Mouse (Mus musculus) left cerebral cortex, postnatal 36 days (tissue): ENCODE data around the gene Astn2. TPM values are rescaled to one million over a fixed set of nuclear protein-coding genes. Genes with fewer than 3 reads are reported as not detected.
A peak's percentile ranks its signal among the peaks of the same experiment; 100 is the strongest.

Experiments used
- DNase-seq, 2 experiments: peaks; one replicate each; pipeline ENCODE4 v3.0.0; 2021 to 2022; ENCODE audit warnings: low spot score in 2 of 2, mixed read lengths in 1 of 2
- intact Hi-C: fragments of 180-260 bp; cut with DNase I; formaldehyde crosslinking; loops from one replicate; pipeline ENCODE4 v1.15.1; 2025
- total RNA-seq, 2 experiments: library from RNA; stranded (reverse); gene quantifications; 2 replicates each; pipeline ENCODE4 v1.2.3; 2021

The Astn2 gene
- total RNA-seq, 2 experiments from 2014 or later, result 39.3 to 44.0 TPM

DNA sequence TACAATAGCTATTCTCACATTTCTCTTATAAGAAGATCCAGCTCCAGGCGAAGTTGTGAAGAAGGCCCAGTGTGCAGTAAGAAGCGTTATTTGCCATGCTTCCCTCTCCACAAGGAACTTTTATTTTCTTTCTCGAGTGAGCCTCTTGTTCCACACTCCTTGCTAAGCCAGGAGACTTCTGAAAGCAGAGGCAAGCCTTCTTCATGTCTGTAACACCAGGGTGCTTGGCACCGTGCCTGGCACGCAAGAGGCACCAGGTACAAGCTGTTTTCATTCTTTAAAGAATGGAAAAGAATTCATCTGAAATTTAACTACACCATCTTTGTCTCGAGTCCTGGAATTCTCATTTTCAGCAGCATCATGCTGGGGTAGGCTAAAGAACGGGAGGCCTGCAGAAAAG, 496.8 kb downstream of the Astn2 start:
- no peak for DNase-seq
- intact Hi-C loops, result no loop called here

DNA sequence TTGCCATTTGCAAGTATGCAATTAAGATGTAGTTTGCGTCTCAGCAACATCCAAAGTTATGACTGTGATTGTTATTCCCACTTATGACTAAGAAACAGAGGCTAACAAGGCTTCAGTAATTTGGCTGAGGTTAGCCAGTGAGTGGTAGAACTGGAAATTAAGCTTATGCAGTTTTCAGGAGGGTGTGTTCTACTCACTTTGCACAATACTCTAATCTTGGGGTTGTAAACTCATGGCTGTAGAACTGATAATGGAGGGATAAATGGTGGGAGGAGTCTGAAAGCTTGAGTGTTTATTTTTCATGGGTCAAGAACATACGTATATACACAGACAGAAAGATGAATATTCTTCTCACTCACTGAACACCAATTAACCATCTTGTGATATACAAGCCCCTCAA, 499.4 kb downstream of the Astn2 start:
- intact Hi-C loops, result no loop called here

DNA sequence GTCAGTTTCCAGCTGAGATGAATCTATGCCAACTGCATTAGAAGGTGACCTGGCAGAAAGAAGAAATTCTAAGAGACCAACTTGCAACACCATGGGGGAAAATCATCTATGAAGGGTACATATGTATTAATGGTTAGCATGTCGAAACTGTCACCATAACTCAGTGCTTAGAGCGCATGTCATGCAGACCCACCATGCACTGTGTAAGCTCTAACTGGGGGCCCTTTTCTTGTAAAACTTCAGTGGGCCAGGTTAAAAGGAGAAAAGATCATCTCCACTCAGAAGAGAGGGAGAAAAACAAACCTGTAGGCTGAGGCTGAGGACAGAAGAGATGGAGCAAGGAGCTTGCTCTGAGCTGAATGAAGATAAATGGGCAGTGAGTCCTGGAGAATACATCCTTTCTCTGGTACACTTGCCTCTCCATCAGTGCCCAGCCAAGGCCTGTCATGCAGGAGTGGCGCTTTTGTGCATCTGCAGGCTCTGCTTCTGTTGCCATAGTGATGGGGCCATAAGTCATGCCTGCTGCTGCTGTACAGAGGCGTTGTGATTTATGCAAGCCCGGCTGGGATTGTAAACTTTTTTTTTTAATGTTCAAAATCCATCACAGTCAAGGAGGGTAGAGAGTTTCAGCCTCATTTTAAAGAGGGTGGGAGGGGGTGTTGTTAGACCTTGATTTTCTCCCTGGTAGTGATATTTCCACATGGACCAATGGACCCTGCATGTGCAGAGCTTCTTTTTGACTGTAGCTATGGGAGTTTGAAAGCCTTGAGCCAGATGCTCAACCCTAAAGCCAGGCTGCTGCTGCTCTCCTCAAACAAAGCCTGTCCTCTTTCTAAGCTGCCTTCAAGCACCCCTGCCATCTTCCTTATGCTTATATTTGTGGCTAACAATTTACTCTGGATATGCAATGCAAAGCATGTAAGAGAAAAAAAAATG, 508.1 kb downstream of the Astn2 start:
- intact Hi-C loops, result no loop called here
- DNase-seq, result no peak

More for the DNA sequence above, 499.4 kb downstream of the Astn2 start:
- DNase-seq, result no peak

DNA sequence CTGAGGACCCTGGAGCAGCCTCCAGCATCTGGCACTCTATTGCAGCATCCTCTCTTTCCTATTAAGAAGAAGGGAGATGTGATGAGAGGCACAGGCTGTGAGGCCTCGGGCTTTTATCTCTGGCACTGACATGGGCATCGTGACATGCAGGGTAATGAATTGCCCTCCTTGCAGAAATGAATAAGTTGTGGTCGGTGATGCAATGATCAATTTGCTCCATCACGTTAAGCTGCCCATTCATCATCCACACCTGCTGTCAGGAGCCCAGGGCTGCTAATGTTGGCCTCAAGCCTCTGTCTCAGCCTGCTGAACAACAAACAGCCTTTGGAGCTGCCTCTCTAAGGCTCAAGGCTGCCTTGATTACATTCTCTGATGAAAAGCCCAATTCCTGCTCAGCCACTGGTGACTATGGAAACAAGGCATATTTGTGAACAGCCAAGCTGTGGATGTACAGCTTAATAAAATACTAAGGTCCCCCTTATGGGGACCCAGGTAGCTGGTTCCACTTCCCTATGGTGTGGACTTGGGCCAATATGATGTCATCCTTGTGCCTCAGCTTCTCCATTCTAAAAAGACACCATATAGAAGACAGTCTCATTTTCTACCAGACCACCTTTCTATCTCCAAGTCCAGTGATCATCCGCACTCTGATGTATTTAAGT, 515.9 kb downstream of the Astn2 start:
- intact Hi-C loops, result no loop called here
- no peak for DNase-seq

DNA sequence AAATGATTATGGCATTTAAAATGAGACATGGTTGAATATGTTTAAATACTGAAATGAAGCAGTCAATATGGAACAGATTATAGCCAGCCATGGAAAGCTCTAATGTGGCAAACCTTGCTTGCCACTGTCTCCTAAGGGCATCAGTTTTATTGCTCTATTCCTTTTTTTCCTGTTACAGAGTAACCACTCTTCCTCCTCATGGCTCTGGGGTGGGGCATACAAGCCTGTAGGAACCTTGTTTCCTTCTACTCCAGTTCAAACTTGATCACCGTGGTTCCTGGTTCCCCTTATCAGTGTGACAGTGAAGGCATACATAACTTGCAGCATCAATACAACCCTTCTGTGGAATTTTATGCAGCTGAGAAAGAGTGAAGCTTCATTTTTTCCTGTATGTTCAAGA, 517.5 kb downstream of the Astn2 start:
- DNase-seq, result no peak
- intact Hi-C loops, result no loop called here

DNA sequence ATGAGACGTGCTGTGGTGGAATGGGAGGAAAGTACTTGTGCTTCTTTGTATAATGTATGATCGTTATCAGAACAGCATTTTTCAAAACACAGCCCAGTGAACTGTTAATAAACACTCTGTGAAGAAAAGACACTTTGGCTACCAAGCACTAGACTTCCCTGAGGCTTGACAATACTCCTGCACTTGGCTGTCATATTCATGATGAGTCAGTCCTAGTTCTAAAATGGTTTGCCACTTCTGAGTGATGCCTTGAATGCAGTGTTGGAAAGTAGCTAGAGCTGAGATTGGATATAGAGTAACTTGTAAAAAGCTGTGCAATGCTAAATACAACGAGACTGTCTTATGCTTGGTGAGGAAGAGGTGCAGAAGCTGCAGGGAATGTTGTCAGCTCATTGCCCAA, 518.5 kb downstream of the Astn2 start:
- DNase-seq, result no peak
- intact Hi-C loops, result no loop called here

DNA sequence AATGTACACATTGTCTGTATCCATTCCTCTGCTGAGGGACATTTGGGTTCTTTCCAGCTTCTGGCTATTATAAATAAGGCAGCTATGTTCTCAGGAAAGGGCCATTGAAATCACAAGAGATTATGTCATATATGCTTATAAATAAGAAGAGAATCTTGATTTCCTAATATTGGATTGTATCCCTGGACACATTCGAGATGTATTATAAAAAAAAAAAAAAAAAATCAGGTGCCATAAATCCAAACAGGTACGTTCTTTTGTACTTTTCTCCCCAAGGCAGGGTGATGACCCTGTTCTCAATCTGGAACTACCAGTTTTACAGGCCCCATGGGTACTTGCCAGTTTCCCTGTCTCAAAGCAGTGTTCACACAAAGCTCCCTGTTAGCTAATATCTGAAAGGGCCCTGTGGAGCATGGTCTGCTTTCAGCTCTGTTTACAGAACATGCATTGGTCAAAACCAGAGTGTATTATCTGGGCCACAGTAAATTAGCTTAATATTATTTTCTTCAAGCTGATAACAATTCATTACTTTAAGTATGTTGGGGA, 530.1 kb downstream of the Astn2 start:
- DNase-seq, result no peak
- intact Hi-C loops, result no loop called here

DNA sequence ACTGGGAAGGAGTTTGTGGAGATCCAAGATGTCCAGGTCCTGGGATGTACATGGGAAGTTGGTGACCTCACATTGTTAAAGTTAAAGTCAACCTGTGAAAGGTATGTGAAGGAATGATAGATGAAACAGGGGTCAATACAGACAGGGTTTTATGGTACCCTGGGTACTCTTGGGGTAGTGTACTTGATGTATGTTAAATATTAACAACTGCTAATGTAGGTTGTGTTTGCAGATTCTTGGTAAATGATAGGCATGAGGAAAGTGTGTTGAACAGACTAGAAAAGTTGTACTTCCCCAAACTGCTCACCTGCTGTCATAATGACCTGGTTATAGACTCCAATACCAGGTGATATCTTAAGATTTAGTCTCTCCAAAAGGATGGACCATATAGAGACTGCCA, 539.9 kb downstream of the Astn2 start:
- intact Hi-C loops, result no loop called here

DNA sequence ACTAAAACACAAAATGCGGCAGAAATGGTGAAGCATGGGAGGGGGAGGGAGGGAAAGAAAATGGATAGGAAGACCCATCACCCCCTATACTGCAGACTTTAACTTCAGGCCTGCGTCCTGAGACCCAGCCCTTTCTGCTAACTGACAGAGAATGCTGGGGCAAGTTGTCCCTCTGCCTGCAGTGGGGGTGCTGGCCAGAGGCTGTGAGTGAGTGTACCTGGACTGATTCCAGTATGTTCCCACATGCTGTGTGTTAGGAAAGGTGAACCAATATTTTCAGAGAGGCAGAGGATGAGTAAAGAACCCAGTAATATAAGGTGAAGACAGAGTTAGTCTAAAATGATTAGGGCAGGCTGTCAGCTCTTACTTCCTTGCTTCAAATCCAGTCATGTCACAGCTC, 561.2 kb downstream of the Astn2 start:
- intact Hi-C loops, result no loop called here
- no peak for DNase-seq

More for the DNA sequence above, 539.9 kb downstream of the Astn2 start:
- DNase-seq, result no peak

DNA sequence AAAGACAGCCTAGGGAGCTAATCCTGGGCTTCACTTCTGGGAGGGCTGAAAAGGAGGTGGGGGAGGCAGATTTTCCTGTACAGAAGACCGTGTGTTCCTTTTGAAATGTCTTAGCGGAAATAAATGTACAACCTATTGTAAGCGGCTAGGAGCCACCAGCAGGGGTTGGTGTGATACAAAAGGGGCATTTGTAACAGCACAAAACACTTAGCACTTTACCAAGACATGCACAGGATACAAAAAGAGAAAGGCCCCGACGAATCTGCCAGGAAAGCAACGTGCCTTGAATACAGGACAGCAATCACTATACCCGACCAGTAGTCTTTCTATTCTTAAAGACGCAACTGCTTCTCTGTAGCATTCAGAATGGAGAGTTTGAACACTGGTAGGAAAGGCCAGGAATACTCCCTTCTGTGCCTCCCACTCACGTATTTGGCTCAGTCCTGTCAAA, 564.8 kb downstream of the Astn2 start:
- intact Hi-C loops, result no loop called here

DNA sequence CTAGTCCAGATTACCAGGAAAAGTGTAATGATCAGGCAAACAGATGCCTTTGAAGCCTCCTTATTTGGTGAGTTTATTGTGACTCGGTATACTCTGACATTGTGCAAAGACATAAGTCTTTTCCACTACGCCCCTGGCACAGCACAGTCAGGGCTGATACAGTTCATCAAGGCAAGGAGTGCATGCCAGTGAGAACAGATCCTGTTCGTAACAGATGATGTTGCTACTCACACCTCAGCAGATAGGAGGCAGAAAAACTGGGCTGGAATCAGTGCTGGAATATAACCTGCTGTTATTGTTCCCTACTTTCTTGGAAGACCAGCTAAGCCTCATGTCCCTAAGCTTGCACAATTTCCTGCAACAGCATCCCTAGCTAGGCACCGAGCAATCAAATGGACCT, 565.6 kb downstream of the Astn2 start:
- no peak for DNase-seq

More for the DNA sequence above, 564.8 kb downstream of the Astn2 start:
- peak in 1 of 2 experiments; percentile 28 for DNase-seq

DNA sequence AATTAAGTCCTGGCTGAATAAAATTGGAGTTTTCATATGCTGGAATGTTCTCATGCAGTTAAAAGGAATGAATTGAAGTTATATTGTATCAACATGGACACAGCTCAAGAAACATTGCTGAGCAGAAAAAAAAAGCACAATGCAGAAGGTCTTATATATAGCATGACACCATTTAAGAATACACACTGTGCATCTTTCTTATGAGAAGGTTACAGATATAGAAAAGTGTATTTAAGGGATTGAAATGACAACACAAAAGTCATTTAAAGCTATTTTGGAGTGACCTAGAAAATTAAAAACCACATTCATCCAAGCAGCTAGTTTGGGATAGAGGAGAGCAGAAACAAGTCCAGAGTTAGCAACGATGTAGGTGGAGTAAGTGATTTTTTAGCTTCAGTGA, 571.4 kb downstream of the Astn2 start:
- no peak for DNase-seq
- intact Hi-C loops, result no loop called here

More for the DNA sequence above, 565.6 kb downstream of the Astn2 start:
- intact Hi-C loops, result no loop called here

DNA sequence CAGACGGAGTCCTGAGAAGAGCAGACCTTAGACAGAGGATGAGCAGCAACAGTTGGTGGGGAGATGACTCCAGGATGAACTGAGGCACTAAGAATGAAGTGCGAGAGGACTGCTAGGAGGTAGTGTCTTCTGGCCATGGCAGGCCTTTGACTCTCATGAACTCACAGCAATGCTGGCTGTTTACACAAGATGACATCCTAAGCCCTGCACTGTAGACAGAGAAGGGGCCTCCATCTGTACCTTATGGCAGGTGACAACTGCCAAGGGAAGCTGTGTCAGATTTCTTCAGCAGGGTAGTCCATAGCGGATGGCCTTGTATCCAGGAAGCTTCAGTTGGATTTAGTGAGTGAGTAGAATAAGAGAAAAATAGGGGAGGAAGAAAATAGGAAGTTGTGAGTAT, 572.5 kb downstream of the Astn2 start:
- DNase-seq, result no peak
- intact Hi-C loops, result no loop called here

DNA sequence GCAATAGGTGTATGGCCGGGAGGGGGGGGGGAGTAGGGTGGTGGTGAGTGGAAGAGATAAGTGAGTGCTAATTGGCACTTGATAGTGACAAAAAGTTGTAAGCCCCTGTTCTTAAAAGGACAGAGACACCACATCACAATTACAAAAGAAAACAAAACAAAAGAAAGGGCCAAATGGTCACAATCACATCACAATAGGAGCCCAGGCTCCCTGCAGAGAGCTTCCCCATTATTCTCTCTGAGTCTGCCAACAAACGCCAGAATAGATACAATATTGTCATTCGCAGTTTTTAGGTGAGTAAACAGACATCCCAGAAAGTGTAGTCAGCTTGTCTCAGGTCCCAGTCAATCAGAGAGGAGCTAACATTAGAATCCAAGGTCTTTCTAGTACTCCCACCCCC, 573.9 kb downstream of the Astn2 start:
- intact Hi-C loops, result no loop called here
- no peak for DNase-seq

DNA sequence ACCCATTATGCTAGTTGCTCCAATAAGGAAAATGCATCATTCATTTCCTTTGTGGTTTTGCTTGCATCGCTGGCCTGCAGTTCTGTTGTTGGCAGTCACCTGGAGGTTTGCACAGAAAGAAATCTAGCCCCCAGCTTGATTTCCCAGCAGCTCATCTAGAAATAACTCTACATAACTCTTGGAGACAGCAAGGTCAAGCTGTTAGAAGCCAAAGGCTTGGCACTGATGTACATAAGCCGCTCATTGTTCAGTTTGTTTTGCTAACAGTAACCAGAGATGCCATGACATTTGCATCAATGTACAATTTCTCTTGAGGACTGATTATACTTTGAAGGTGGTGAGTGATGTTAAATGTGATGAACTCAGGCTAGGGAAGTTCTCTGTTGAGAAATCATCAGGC, 583.3 kb downstream of the Astn2 start:
- intact Hi-C loops, result no loop called here
- no peak for DNase-seq

DNA sequence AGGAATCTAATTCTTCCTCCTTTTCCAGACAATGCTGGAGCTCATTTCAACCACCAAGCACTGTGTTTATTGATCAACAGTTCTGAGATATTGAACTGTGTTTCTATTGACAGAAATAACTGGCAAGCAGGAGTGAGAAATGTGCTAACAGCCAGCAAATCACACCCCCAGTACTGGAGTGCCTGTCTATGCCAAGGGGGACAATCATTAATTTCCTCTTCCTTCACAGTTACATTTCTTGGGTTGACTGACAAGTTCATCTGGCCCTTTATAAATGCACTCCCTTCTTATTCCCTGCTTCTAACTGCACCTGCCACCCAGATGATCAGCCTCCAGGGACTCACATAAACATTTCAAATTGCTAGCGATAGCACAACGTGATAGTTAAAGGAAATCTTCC, 584.2 kb downstream of the Astn2 start:
- intact Hi-C loops, result no loop called here
- DNase-seq, result no peak

DNA sequence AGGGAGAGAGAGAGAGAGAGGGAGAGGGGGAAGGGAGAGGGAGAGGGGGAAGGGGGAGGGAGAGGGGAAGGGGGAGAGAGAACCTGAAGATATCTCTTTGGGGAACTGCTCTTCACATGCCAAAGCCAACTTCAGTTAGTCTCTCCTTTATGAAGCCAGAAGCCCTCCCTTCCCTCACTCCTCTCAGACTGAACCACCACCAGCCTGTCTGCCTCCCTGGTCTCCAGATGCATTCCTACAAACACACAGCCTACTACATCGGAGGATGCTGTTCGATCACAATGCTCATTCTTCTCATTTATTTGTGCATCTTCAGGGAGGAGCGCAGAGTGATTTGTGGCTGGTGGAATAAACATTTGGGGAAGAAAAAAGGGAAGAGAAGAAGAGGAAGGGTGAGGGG, 584.6 kb downstream of the Astn2 start:
- no peak for DNase-seq
- intact Hi-C loops, result no loop called here

DNA sequence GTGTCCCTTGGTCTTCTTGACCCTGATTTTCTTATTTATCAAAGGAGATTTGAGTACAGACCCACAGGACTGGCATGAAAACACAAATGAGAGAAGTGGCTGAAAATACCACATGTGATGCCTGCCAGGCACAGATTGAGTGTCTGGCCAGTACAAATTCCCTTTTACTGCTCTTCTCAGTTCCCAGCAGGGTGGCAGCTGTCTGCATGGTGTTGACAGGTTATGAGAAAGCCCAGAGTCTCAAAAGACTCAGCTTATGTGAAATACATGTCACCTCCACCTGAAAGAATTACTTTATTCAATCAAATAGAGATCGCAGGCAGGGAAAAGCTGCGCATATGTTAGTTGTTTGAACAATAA, 590.3 kb downstream of the Astn2 start:
- no peak for DNase-seq
- intact Hi-C loops, result no loop called here

DNA sequence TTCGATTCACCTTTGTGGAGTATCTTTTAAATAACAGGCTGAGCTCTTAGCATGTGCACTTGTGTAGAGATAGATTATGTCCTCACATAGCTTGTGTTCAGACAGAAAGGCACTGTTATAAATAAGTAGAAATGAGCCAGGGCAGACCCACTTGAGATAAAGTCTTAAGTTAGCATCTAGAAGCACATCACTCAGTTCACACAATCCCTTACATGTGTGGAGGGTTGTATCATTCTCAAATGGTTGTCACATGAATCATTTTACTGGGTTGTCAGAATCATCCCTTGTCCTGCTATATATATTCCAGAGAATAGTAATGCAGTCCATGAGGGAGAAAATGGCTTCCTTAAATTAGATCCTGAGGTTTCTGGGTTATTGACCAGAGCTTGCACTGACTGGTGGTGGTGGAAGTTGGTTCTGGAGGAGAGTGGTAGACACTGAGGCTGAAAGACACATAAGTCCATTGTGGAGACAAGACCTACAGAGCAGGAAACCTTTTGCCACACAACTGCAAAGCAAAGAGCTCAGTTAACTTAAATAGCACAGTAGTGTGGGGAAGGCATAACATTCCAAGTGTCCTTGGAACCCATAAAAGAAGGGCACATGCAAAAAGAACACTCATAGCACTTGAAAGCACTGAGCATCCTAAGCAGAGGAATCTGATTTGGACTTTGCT, 590.8 kb downstream of the Astn2 start:
- no peak for DNase-seq
- intact Hi-C loops, result no loop called here

DNA sequence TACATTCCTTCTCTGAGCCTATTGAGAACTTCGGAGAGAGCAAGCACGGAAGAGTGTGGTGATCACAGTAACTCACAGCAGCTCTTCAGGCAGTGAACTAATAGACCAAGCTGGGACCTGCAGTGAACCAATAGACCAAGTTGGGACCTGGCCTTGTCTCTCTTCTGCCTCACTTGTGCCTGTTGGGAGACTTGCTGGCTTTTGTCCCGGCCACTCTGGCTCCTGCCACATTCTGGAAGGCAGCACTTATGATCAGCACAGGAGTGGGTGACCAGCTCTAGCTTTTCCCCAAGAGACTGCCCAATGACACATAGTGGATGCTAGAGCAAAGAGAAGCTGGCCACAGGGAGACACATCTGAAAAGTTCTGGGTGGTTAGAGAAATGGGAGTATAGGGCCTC, 597.1 kb downstream of the Astn2 start:
- no peak for DNase-seq
- intact Hi-C loops, result no loop called here
